Mouse (Mus musculus) adrenal gland, postnatal 14 days (tissue): ENCODE results near the gene Zmym2. TPM values are rescaled to one million over a fixed set of nuclear protein-coding genes. Genes with fewer than 3 reads are reported as not detected.
A peak's percentile ranks its signal among the peaks of the same experiment; 100 is the strongest.
"Not testable (repeated sequence)": the region's sequence is repeated elsewhere in the genome, so short reads cannot be mapped to it uniquely, and the experiment has no call there.

Source experiments
- DNase-seq: peaks from one replicate; pipeline ENCODE4 v3.0.0; 2021; ENCODE audit warnings: mixed read lengths
- long read RNA-seq, 2 experiments: library from polyadenylated mRNA; stranded (forward); transcript quantifications; one replicate each; pipeline ENCODE4 v2.0.0; 2021
- total RNA-seq: library from RNA; stranded (reverse); gene quantifications from 2 replicates; pipeline ENCODE4 v1.2.3, GENCODE M21; 2021

Gene Zmym2
- total RNA-seq: 53.1 and 58.6 TPM in 2 replicates
- long read RNA-seq, experiment 1, partial matches to known transcripts: 0 of 7 reads
- long read RNA-seq, experiment 1, other reads (novel, unspliced or antisense): 7 of 7 reads
- long read RNA-seq, experiment 2, partial matches to known transcripts: 0 of 8 reads
- long read RNA-seq, experiment 2, other reads (novel, unspliced or antisense): 8 of 8 reads

- peak; percentile 85 for DNase-seq
These were observed at the start of gene Zmym2 for GRCm38 (mm10) chr14:56886594-56887513. Zmym2 (plus strand) TSS chr14:56886653.

- DNase-seq: no peak
These were observed 42.4 kb upstream of the Zmym2 start for GRCm38 (mm10) chr14:56844033-56844432.

- DNase-seq: no peak
These were observed 41.9 kb upstream of the Zmym2 start for GRCm38 (mm10) chr14:56844507-56844906.

GRCm38 (mm10) chr14:56848322-56848721 is 38.1 kb upstream of the Zmym2 start:
- no peak for DNase-seq

- DNase-seq: no peak
These were observed 36.8 kb upstream of the Zmym2 start for GRCm38 (mm10) chr14:56849681-56850080.

GRCm38 (mm10) chr14:56864041-56864440 is 22.4 kb upstream of the Zmym2 start:
- no peak for DNase-seq

- no peak for DNase-seq
These were observed 21.8 kb upstream of the Zmym2 start for GRCm38 (mm10) chr14:56864641-56865040.

- DNase-seq: not testable (repeated sequence)
These were observed 21.3 kb upstream of the Zmym2 start for GRCm38 (mm10) chr14:56865112-56865511.

GRCm38 (mm10) chr14:56873525-56873924 is 12.9 kb upstream of the Zmym2 start:
- no peak for DNase-seq

- DNase-seq: no peak
These were observed 10.8 kb upstream of the Zmym2 start for GRCm38 (mm10) chr14:56875586-56876159.

GRCm38 (mm10) chr14:56881271-56881670 is 5.2 kb upstream of the Zmym2 start:
- no peak for DNase-seq

- DNase-seq: no peak
These were observed 3.0 kb upstream of the Zmym2 start for GRCm38 (mm10) chr14:56883431-56883830.

GRCm38 (mm10) chr14:56885308-56885771 is 1.1 kb upstream of the Zmym2 start:
- peak; percentile 84 for DNase-seq

GRCm38 (mm10) chr14:56885986-56886593 is 363 bp upstream of the Zmym2 start:
- peak; percentile 93 for DNase-seq

GRCm38 (mm10) chr14:56887514-56887880 is 1.0 kb downstream of the Zmym2 start:
- DNase-seq: no peak

- DNase-seq: peak; percentile 87
These were observed 1.4 kb downstream of the Zmym2 start for GRCm38 (mm10) chr14:56887887-56888286.

- DNase-seq: no peak
These were observed 2.0 kb downstream of the Zmym2 start for GRCm38 (mm10) chr14:56888416-56888815.

GRCm38 (mm10) chr14:56894417-56894816 is 8.0 kb downstream of the Zmym2 start:
- no peak for DNase-seq

GRCm38 (mm10) chr14:56896521-56896920 is 10.1 kb downstream of the Zmym2 start:
- DNase-seq: no peak

- DNase-seq: no peak
These were observed 11.0 kb downstream of the Zmym2 start for GRCm38 (mm10) chr14:56897475-56897874.

GRCm38 (mm10) chr14:56899656-56900055 is 13.2 kb downstream of the Zmym2 start:
- DNase-seq: no peak

GRCm38 (mm10) chr14:56903039-56903438 is 16.6 kb downstream of the Zmym2 start:
- DNase-seq: peak; percentile 12

GRCm38 (mm10) chr14:56905696-56906095 is 19.2 kb downstream of the Zmym2 start:
- no peak for DNase-seq
